Mouse (Mus musculus): ENCODE data around the gene Olfr815.
"Not testable (repeated sequence)": the region's sequence is repeated elsewhere in the genome, so short reads cannot be mapped to it uniquely, and the experiment has no call there.

The Olfr815 gene

DNA sequence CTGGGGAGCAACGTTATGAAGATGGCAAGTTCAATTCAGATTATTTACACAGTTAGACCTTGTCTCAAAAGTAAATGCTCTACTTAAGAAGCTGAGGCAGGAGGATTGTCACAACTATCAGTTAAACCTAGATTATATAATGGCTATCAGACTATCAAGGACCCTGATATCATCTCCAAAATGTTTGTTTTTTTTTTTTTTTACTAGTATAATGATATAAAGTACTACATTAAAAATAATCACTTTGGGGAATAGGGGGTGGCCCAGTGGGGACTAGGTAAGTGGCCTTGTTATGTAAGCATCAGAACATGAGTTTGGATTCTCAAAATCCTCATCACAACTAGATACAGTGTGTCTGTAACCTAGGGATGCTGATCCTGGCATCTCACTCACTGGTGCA lies at the start of gene Olfr815:
Gene Olfr815, minus strand, starts transcription at position 101 of the 400 bp plus-strand sequence.
- DNase-seq (ENCODE audit: low read depth, low spot score) = not testable (repeated sequence)

- DNase-seq (ENCODE audit: low read depth, low spot score) = no peak
Measured at GRCm38 (mm10) chr10:129949000-129949399, 43.3 kb upstream of the Olfr815 start, which contains the start of gene Olfr818. Gene Olfr818, minus strand, starts transcription at chr10:129949100.

DNA sequence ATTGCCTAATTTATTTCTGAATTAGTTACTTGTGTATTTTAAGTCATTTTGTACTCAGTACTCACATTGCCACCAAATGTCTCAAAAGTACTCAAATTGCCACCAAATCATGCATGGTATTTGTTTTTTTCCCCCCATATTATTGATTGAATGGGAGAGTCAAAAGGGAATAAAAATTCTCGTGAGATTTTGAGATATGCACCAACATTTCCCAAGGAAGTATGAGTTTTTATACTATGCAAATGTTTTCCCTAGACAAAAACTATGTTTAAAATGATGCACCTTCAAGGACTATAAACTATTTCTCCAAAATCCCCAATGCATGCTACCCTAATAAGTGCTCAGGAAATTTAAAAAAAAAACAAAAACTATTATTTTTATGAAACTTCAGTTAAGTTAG lies 9.8 kb upstream of the Olfr815 start, which contains the start of gene Olfr816:
Gene Olfr816, minus strand, starts transcription at position 101 of the 400 bp plus-strand sequence.
- DNase-seq (ENCODE audit: low read depth, low spot score) = no peak

- no peak for DNase-seq (ENCODE audit: low read depth, low spot score)
Measured at GRCm38 (mm10) chr10:129885934-129886333, 19.7 kb downstream of the Olfr815 start.

GRCm38 (mm10) chr10:129885496-129885895 lies 20.2 kb downstream of the Olfr815 start:
- not testable (repeated sequence) for DNase-seq (ENCODE audit: low read depth, low spot score)

DNA sequence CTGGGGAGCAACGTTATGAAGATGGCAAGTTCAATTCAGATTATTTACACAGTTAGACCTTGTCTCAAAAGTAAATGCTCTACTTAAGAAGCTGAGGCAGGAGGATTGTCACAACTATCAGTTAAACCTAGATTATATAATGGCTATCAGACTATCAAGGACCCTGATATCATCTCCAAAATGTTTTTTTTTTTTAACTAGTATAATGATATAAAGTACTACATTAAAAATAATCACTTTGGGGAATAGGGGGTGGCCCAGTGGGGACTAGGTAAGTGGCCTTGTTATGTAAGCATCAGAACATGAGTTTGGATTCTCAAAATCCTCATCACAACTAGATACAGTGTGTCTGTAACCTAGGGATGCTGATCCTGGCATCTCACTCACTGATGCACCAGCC lies 25.9 kb downstream of the Olfr815 start, which contains the start of gene Olfr814:
Gene Olfr814, minus strand, starts transcription at position 101 of the 400 bp plus-strand sequence.
- DNase-seq (ENCODE audit: low read depth, low spot score) = not testable (repeated sequence)

DNA sequence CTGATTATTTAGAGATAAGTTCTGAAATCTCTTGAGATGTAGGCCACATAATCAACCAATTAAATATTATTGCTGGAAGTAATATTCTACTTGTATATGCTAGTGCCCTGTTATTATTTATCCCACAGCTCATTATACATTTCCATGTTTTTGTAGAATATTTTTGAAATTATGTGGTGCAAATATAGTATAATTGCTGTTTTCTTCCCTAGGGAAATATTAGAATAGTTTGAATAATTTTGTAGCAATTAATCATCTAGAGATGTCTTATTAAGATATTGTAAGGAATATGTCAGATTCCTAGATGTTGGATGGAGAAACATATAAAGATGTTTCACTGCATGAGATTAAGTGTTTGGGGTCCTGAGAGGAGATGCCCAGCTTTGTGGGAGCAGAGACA lies 50.6 kb downstream of the Olfr815 start, which contains the start of gene Olfr813:
Gene Olfr813, plus strand, starts transcription at position 301 of the 400 bp plus-strand sequence.
- no peak for DNase-seq (ENCODE audit: low read depth, low spot score)

Data from forelimb bud, embryonic 11.5 days (tissue).